Mouse (Mus musculus): Measurements from ENCODE around the gene 4933402D24Rik. TPM values are rescaled to one million over a fixed set of nuclear protein-coding genes. Genes with fewer than 3 reads are reported as not detected.
A peak's percentile ranks its signal among the peaks of the same experiment; 100 is the strongest.

Gene 4933402D24Rik
- polyA plus RNA-seq (2017; shearing (Covaris generic)) = not detected

- no peak for ATAC-seq
These were observed at the start of gene 4933402D24Rik for GRCm38 (mm10) chr1:63769167-63769566. 4933402D24Rik (minus strand) TSS chr1:63769267.

- no peak for ATAC-seq
These were observed 39.5 kb upstream of the 4933402D24Rik start for GRCm38 (mm10) chr1:63808584-63808983.

DNA sequence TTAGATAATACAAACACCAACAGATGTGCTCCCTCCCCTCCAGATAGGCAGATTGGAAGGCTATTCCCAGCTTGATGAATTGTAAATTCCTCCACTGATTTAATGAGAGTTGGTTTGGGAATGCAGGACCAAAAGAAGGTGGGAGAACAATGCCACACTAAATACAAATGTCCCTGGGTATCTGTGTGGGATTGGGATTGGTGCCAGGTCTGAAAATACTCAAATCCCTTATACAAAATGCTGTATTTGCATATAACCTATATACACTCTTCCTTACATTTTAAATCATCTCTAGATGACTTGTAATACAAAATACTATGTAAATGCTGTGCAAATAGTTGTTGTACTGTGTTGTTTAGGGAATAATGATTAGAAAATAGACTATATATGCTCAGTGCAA is 36.0 kb upstream of the 4933402D24Rik start:
- ATAC-seq = no peak

DNA sequence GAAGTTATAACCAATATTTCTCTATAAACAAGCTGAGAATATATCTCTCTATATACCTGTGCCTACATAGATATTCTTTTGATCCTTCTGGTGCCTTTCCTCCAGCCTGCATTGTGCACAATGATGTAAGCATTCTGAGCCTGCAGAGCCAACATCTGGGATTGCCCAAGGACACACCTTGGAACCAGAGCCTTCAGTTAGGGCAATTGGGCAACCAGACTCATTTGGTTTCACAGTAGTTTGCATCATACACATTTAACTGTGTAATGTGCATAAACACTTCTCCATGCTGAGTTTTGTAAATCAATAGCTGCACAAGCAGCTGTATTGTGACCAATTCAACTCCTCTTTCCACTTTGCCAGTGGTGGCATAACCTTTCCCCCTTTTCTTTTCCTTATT is 25.3 kb upstream of the 4933402D24Rik start:
- ATAC-seq = no peak

- no peak for ATAC-seq
These were observed 8.0 kb upstream of the 4933402D24Rik start for GRCm38 (mm10) chr1:63776902-63777630.

- ATAC-seq = no peak
These were observed 7.3 kb upstream of the 4933402D24Rik start for GRCm38 (mm10) chr1:63776396-63776795.

DNA sequence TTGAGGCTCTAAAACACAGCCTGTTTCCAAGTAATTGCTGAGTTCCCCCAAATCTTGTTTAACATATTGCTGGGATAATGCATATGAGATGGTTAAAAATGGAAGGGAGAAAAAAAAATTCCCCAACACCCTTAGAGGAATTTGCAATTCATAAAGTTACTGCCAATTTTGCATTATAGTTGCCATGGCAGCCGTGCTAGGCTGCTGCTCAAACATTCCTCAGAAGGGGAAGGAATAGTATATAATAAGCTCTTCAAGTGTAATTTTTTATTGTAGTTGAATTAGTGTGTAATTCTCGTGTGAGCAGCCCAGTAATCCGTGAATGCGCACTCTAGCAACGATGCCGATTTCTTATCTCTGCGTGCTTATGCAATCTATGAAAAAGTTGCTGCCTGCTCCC is 1.2 kb upstream of the 4933402D24Rik start:
- ATAC-seq = no peak

DNA sequence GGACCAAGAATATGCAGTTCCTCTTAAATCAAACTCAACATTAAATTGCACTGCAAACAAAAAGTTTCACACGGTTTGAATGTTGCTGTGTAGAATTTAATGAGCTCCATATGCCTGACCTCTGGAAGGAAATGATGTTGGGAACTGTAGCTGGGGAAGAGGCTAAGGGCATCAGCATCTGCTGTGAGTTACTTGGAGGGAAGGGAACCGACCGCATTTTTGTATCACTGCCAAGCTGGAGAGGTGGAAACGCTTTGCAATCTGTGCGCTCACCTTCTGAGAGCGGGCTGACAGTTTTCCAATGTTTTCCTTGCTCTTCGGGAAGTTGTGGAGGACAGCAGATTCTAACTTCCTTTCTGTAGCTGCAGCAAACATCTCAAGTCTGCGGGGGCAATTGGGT is 955 bp downstream of the 4933402D24Rik start:
- no peak for ATAC-seq

DNA sequence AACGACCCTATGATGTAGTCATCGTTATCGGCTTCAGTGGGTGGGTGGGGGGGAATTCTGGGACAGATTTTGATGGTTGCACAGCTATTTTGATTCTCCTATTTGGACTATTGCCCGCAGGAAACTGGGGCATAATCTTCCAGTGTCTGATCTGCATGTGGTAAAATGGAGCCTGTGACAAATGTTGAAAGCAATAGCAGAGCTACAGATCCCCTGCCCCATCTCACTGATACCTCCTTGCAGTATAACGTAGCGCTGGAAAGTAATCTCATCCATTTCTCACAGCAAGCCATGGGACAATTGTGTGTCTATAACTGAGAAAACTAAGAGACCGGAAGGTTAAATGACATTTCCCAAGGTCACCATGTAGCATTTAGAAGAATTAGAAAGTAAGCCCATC is 4.7 kb downstream of the 4933402D24Rik start:
- no peak for ATAC-seq

GRCm38 (mm10) chr1:63763881-63764386 is 5.1 kb downstream of the 4933402D24Rik start:
- no peak for ATAC-seq

GRCm38 (mm10) chr1:63763212-63763694 is 5.8 kb downstream of the 4933402D24Rik start:
- no peak for ATAC-seq

- ATAC-seq = no peak
These were observed 13.1 kb downstream of the 4933402D24Rik start for GRCm38 (mm10) chr1:63756005-63756404.

- peak; percentile 99 for ATAC-seq
These were observed 38.8 kb downstream of the 4933402D24Rik start, which contains the start of the genes Mdh1b and Fastkd2 for GRCm38 (mm10) chr1:63730240-63730771. Mdh1b (minus strand) TSS chr1:63730318. Fastkd2 (plus strand) TSS chr1:63730614.

DNA sequence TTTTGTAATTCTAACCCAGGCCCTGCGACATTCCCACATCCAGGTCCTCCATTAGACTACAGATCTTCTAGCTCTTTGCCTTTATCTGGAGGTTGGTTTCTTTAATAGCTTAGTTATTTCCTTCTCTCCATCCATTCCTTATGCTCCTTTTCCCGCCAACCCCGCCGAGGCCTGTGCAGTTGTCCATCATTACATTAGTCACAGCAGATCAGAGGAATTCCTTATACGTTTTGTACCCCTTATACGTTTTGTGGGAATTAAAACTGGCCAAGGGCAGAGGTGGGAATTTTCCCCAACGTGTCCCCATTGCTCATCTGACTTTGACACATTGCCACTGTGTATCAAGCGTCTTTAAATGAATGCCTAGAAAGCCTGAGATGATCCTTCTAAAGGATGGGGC is 39.3 kb downstream of the 4933402D24Rik start:
- ATAC-seq = no peak

DNA sequence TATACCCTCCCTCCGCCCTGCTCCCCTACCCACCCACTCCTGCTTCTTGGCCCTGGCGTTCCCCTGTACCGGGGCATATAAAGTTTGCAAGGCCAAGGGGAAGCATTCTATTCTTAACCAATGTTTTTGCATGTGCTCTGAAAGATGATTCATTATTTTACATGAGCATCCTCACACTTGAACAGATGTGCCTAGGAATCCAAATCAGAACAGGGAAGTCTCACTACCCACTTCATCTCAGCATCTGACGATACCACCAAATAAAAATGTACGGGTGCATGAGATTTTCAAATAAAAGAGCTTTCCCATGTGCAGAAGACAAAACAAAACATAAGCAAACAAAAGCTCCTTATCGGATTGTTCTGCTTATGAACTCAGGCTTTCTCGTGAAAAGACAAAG is 48.9 kb downstream of the 4933402D24Rik start:
- ATAC-seq = no peak

- no peak for ATAC-seq
These were observed 60.2 kb downstream of the 4933402D24Rik start for GRCm38 (mm10) chr1:63708876-63709275.

DNA sequence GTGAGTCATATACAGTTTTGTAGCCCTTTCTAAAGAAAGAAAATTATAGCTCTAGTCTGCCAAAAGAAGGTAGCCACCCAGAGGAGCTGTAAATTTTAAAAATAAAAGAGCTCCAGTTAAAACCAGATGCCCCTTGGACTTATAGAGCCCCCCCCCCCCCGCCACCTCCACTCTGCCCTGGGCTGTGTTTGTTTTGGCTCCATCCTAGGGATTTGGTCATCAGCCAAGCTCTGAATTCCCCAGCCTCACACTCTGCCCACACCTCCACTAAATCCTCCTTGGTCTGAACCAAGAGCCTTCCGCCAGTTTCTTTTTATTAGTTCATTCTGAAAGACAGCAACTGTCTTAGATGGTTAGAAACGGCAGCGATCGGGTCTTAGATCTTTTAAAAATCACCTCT is 63.3 kb downstream of the 4933402D24Rik start:
- no peak for ATAC-seq

Other genes with a start within 250 kb of the 4933402D24Rik start
- not detected for gene Gm39653, start 153.3 kb downstream of the 4933402D24Rik start, polyA plus RNA-seq (2017; shearing (Covaris generic))
- not detected for gene Dytn, start 82.3 kb downstream of the 4933402D24Rik start, polyA plus RNA-seq (2017; shearing (Covaris generic))
- not detected for gene Mdh1b, start 38.9 kb downstream of the 4933402D24Rik start, polyA plus RNA-seq (2017; shearing (Covaris generic))
- gene Fastkd2, start 38.7 kb downstream of the 4933402D24Rik start, polyA plus RNA-seq (2017; shearing (Covaris generic)) = 10 to 100 TPM; 32.4 to 49.3 TPM